Mouse (Mus musculus): ENCODE data around the gene Plce1. TPM values are rescaled to one million over a fixed set of nuclear protein-coding genes. Genes with fewer than 3 reads are reported as not detected.

Gene Plce1
- total and polyA plus RNA-seq, 2 experiments from 2014 or later, result 3.0 to 19.5 TPM

DNA sequence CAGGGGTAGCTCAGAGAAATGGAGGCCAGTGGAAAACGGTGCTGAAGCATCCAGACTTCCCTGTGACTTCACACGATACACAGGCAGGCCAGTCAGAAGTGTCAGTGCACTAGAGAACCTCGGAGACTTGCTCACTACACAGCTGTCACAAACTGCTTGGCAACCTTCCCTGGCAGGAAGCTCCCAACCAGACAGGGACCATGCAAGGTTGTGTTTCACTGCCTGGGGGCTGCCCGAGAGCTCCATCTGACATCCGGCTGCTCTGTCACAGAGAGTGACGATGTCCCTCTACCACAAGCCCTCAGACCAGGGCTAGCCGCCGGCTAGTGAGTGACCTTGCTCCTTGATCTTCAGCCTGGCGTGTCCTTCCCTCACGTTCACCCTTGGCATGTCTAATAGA is 140.6 kb downstream of the Plce1 start:
- Histone ChIP-seq H3K27me3 (ENCODE audit: insufficient read depth, low read length) (no peaks in the 10 kb centered on the region), H3K27ac (ENCODE audit: low read depth, low read length) (no peak overlapping the region), H3K36me3 (ENCODE audit: insufficient read depth, low read length) (no peaks in the 10 kb centered on the region), H3K4me2 (ENCODE audit: low read depth, low read length, poor library complexity, severe bottlenecking) (no peak overlapping the region), H3K4me1 (ENCODE audit: insufficient read depth, low read length) (no peaks in the 10 kb centered on the region), H3K4me3 (ENCODE audit: low read depth, low read length) (no peak overlapping the region), H3K9me3 (ENCODE audit: low read length) (no peaks in the 10 kb centered on the region), H3K9ac (replicated peaks; ENCODE audit: low read length, poor library complexity, severe bottlenecking) (no peak overlapping the region)
- DNase-seq (ENCODE audit: low spot score) (peak; percentile 51), ATAC-seq (ENCODE audit: low FRiP score) (no peak)
- TF ChIP-seq CTCF (IDR thresholded peaks at IDR 0.05), result no peak
- 82% methylated on average over 10 of the region's 10 CpGs for WGBS

DNA sequence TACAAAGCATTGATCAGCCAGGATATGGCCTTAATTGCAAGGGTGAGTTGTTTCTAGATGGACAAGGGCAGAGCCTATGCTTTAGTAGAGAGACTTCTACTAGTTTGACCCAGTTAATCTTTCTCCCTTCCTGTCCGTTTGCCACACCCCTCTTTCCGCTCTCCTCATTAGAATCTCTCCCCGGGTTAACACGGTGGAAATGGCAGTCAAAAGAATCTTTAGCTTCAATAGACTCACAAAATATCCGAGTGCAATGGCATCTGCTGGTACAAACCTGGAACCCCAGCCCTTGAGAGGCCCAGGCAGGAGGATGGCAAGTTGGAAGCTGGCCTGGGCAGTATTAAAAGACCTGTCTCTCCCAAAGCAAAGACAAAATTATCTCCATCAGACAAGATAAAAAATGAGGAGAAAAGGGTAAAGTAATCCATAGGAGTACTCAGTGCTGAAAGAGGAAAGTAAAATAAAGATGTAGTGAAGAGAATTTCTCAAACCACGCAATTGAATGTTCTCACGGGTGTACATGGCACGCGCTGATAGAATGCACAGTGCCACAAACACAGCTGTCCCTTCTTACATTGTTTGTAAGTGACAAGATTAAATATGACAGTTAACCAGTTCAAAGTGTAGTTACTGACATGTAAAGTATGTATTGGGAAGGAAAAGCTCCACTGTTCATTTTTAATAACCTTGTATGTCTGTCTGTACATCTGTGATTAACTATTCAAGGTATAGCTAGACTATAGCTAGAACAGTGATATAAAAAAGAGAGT is 145.5 kb downstream of the Plce1 start:
- no peak overlapping the region for H3K4me2 ChIP-seq (ENCODE audit: low read depth, low read length, poor library complexity, severe bottlenecking)
- H3K27me3 ChIP-seq (ENCODE audit: insufficient read depth, low read length), result no peaks in the 10 kb centered on the region
- no peak overlapping the region for H3K4me3 ChIP-seq (ENCODE audit: low read depth, low read length)
- H3K36me3 ChIP-seq (ENCODE audit: insufficient read depth, low read length), result no peaks in the 10 kb centered on the region
- 73% methylated on average over 9 of the region's 9 CpGs for WGBS
- H3K9ac ChIP-seq (replicated peaks; ENCODE audit: low read length, poor library complexity, severe bottlenecking), result no peak overlapping the region
- DNase-seq (ENCODE audit: low spot score) (no peak), ATAC-seq (ENCODE audit: low FRiP score) (no peak)
- no peaks in the 10 kb centered on the region for H3K4me1 ChIP-seq (ENCODE audit: insufficient read depth, low read length)
- H3K9me3 ChIP-seq (ENCODE audit: low read length), result no peaks in the 10 kb centered on the region
- TF ChIP-seq CTCF (IDR thresholded peaks at IDR 0.05), result no peak
- no peak overlapping the region for H3K27ac ChIP-seq (ENCODE audit: low read depth, low read length)

DNA sequence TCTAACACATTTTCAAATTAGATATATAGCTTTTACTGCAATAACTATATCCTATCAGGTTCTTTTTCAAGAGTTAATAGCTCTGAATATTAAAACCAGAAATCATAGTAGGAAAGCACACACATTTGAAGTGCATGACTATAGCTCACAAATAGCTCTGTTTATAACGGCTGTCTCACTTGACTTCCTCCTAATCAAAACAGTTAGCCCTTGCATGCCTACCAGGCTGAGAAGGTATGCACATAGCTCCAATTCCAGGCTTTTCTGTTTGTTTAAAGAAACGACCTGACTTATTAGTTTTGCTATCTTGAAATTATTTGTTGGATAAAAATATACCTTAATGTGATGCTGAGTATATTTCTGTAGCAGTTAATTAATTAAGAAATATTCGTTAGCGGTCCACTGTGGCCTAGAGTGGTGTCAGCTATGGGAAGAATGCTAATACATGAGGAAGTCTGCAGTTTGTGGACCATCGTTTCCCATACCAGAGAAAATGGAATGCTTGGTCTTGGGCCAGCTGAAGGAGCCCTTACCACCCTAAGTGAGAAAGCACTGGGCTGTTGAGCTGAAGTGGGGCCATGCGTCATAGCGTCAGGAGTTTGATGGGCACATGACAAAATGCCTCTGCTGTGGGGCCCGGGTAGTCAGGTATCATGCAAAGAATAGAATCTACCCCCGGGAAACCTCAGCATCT is 146.3 kb downstream of the Plce1 start:
- no peaks in the 10 kb centered on the region for H3K27me3 ChIP-seq (ENCODE audit: insufficient read depth, low read length)
- WGBS, result 86% methylated on average over 9 of the region's 9 CpGs
- no peak for TF ChIP-seq CTCF (IDR thresholded peaks at IDR 0.05)

DNA sequence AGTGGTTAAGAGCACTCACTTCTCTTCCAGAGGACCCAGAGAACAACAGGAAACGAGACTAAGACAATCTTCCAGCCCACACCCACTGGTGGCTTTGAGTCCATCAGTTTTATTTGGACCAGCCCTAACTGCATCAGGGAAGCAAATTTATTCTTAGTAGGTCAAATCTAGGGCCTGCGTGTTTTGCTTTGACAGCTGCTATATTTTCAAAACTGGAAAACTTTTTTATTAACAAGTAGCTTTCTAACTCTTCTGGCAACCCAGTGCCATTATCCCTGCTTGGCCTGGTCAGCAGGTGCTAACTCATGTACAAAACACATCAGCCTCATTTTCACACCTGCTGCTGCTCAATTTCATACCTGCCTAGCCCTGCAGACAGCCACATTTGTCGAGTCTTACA is 151.3 kb downstream of the Plce1 start:
- no peak overlapping the region for H3K4me2 ChIP-seq (ENCODE audit: low read depth, low read length, poor library complexity, severe bottlenecking)
- ATAC-seq (ENCODE audit: low FRiP score) (no peak), DNase-seq (ENCODE audit: low spot score) (no peak)
- H3K36me3 ChIP-seq (ENCODE audit: insufficient read depth, low read length), result no peaks in the 10 kb centered on the region
- no peaks in the 10 kb centered on the region for H3K9me3 ChIP-seq (ENCODE audit: low read length)
- H3K27ac ChIP-seq (ENCODE audit: low read depth, low read length), result no peak overlapping the region
- H3K4me3 ChIP-seq (ENCODE audit: low read depth, low read length), result no peak overlapping the region
- TF ChIP-seq CTCF (IDR thresholded peaks at IDR 0.05), result no peak
- 77% methylated on average over 3 of the region's 3 CpGs for WGBS
- H3K9ac ChIP-seq (replicated peaks; ENCODE audit: low read length, poor library complexity, severe bottlenecking), result no peak overlapping the region
- no peaks in the 10 kb centered on the region for H3K4me1 ChIP-seq (ENCODE audit: insufficient read depth, low read length)
- H3K27me3 ChIP-seq (ENCODE audit: insufficient read depth, low read length), result no peaks in the 10 kb centered on the region

More for the DNA sequence above, 146.3 kb downstream of the Plce1 start:
- Histone ChIP-seq H3K9ac (replicated peaks; ENCODE audit: low read length, poor library complexity, severe bottlenecking) (no peak overlapping the region), H3K4me2 (ENCODE audit: low read depth, low read length, poor library complexity, severe bottlenecking) (no peak overlapping the region), H3K9me3 (ENCODE audit: low read length) (no peaks in the 10 kb centered on the region), H3K4me3 (ENCODE audit: low read depth, low read length) (no peak overlapping the region), H3K36me3 (ENCODE audit: insufficient read depth, low read length) (no peaks in the 10 kb centered on the region), H3K4me1 (ENCODE audit: insufficient read depth, low read length) (no peaks in the 10 kb centered on the region), H3K27ac (ENCODE audit: low read depth, low read length) (no peak overlapping the region)
- ATAC-seq (ENCODE audit: low FRiP score) (no peak), DNase-seq (ENCODE audit: low spot score) (no peak)

DNA sequence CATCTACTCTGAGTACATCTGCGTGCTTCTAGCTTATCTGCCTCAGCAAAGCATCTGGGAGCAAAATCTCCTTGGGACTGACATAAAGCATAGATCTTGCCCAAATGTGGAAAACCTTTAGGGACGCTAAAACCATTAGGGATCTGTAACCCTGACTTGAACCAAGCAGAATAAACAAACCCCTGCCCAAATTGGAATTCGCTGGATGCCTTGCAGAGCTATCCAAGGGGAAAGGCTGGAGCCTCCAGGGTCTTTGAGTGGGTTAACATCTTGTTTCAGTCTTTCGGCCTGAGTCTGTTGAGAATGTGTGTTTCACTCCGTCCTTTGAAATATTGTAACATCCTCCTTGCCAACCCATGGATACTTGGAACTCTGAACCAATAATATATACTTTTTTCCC is 152.4 kb downstream of the Plce1 start:
- H3K9me3 ChIP-seq (ENCODE audit: low read length), result no peaks in the 10 kb centered on the region
- no peak for ATAC-seq (ENCODE audit: low FRiP score)
- TF ChIP-seq CTCF (IDR thresholded peaks at IDR 0.05), result no peak
- no peak overlapping the region for H3K4me2 ChIP-seq (ENCODE audit: low read depth, low read length, poor library complexity, severe bottlenecking)
- no peaks in the 10 kb centered on the region for H3K36me3 ChIP-seq (ENCODE audit: insufficient read depth, low read length)
- H3K27ac ChIP-seq (ENCODE audit: low read depth, low read length), result no peak overlapping the region
- 72% methylated on average over 5 of the region's 5 CpGs for WGBS
- H3K9ac ChIP-seq (replicated peaks; ENCODE audit: low read length, poor library complexity, severe bottlenecking), result no peak overlapping the region
- H3K4me3 ChIP-seq (ENCODE audit: low read depth, low read length), result no peak overlapping the region
- no peaks in the 10 kb centered on the region for H3K4me1 ChIP-seq (ENCODE audit: insufficient read depth, low read length)
- no peak for DNase-seq (ENCODE audit: low spot score)
- H3K27me3 ChIP-seq (ENCODE audit: insufficient read depth, low read length), result no peaks in the 10 kb centered on the region

DNA sequence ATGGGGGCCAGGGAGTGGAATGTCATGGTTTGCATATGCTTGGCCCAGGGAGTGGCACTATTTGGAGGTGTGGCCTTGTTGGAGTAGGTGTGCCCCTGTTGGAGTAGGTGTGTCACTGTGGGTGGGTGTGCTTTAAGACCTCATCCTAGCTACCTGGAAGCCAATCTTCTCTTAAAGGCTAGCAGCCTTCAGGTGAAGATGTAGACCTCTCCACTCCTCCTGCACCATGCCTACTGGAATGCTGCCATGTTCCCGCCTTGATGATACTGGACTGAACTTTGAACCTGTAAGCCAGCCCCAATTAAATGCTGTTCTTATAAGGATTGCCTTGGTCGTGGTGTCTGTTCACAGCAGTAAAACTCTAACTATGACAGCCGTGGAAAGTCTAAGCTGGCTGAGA is 158.1 kb downstream of the Plce1 start:
- H3K27ac ChIP-seq (ENCODE audit: low read depth, low read length), result no peak overlapping the region
- no peaks in the 10 kb centered on the region for H3K9me3 ChIP-seq (ENCODE audit: low read length)
- 87% methylated on average over 3 of the region's 3 CpGs for WGBS
- ATAC-seq (ENCODE audit: low FRiP score), result no peak
- H3K4me3 ChIP-seq (ENCODE audit: low read depth, low read length), result no peak overlapping the region
- H3K4me1 ChIP-seq (ENCODE audit: insufficient read depth, low read length), result no peaks in the 10 kb centered on the region
- H3K4me2 ChIP-seq (ENCODE audit: low read depth, low read length, poor library complexity, severe bottlenecking), result no peak overlapping the region
- no peak overlapping the region for H3K9ac ChIP-seq (replicated peaks; ENCODE audit: low read length, poor library complexity, severe bottlenecking)
- TF ChIP-seq CTCF (IDR thresholded peaks at IDR 0.05), result no peak
- DNase-seq (ENCODE audit: low spot score), result no peak
- no peaks in the 10 kb centered on the region for H3K27me3 ChIP-seq (ENCODE audit: insufficient read depth, low read length)
- no peaks in the 10 kb centered on the region for H3K36me3 ChIP-seq (ENCODE audit: insufficient read depth, low read length)
